18 mouse cellular contexts compared by ENCODE assay signal in the genomic region with DNA sequence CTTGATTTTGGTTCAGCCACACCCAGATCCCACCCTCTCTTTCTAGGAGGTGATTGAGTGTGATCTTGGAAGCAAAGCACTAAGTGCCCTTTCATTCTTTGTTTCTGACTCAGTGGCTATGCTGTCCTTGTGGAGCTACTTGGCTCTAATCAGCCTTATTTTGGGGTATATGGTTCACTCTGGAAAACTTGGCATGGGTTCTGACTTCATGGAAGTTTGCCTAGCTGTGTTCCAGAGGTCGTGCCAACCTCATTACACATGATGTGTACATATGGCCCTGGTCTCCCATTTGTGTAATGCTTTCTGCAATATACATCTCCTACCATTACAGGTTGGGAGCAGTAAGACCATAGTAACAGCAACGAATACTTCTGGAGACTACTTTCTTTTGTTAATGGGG.
"Had no signal": no experiment of that assay in that cellular context is flagged by ENCODE, and none has a peak within 500 bp of the region (broad histone marks: within the 10 kb centered on the region; RNA-seq: fewer than 3 reads in every experiment).

No protein-coding gene starts in this region.

- H3K9ac ChIP-seq: limb, embryonic 12.5 days; limb, embryonic 15.5 days; liver, embryonic 14.5 days; liver, postnatal 0 days; lung, embryonic 14.5 days; midbrain, embryonic 12.5 days; midbrain, embryonic 15.5 days; neural tube, embryonic 12.5 days; neural tube, embryonic 15.5 days had no signal

- H3K4me1 ChIP-seq: limb, embryonic 12.5 days; limb, embryonic 15.5 days; midbrain, embryonic 12.5 days; midbrain, embryonic 15.5 days; neural tube, embryonic 12.5 days; neural tube, embryonic 15.5 days had no signal

- H3K4me3 ChIP-seq: limb, embryonic 12.5 days; limb, embryonic 15.5 days; midbrain, embryonic 12.5 days; midbrain, embryonic 15.5 days; neural tube, embryonic 12.5 days; neural tube, embryonic 15.5 days had no signal

- DNase-seq: kidney, postnatal 14 days; kidney, postnatal 4 days; left cerebral cortex, postnatal 4 days; liver, postnatal 0 days; lung, embryonic 14.5 days; retina, postnatal 1 day; thymus, adult 18-20 months; thymus, postnatal 36 days had no signal

- H3K4me2 ChIP-seq: limb, embryonic 12.5 days; limb, embryonic 15.5 days; liver, embryonic 11.5 days; lung, embryonic 14.5 days; midbrain, embryonic 12.5 days; midbrain, embryonic 15.5 days; neural tube, embryonic 12.5 days; neural tube, embryonic 15.5 days had no signal

- H3K27ac ChIP-seq: limb, embryonic 12.5 days; limb, embryonic 15.5 days; liver, embryonic 14.5 days; macrophage; midbrain, embryonic 12.5 days; midbrain, embryonic 15.5 days; neural tube, embryonic 12.5 days; neural tube, embryonic 15.5 days had no signal

- H3K27me3 ChIP-seq: limb, embryonic 12.5 days; limb, embryonic 15.5 days; midbrain, embryonic 12.5 days; midbrain, embryonic 15.5 days; neural tube, embryonic 12.5 days; neural tube, embryonic 15.5 days had no signal

- H3K9me3 ChIP-seq: limb, embryonic 12.5 days; limb, embryonic 15.5 days; midbrain, embryonic 12.5 days; midbrain, embryonic 15.5 days; neural tube, embryonic 12.5 days; neural tube, embryonic 15.5 days had no signal

- ATAC-seq: liver, postnatal 0 days; lung, postnatal 0 days; midbrain, embryonic 15.5 days had no signal

- H3K36me3 ChIP-seq: limb, embryonic 12.5 days; limb, embryonic 15.5 days; midbrain, embryonic 12.5 days; midbrain, embryonic 15.5 days; neural tube, embryonic 12.5 days; neural tube, embryonic 15.5 days had no signal
